Mouse (Mus musculus): ENCODE results near the gene Bmp6. TPM values are rescaled to one million over a fixed set of nuclear protein-coding genes. Genes with fewer than 3 reads are reported as not detected.

The Bmp6 gene
- polyA plus RNA-seq, 1 experiment, result 2.4 TPM

DNA sequence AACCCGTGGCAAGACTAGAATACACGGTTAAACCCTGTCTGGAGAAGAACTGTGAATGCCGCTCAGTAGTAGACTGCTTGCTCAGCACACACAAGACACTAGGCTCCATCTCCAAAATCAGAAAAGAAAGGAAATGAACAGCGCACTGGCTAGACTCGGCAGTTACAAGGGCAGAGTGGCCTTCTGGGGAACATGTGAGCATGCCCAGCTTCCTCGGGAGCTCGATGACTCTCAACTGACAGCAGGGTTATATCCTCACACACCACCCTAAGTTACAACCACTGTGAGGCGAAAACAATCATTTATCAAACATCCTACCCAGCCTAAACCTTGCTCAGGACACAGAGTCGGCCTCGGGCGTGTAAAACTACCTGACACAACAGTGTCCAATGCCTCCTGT, 175.4 kb downstream of the Bmp6 start:
- H3K27me3 ChIP-seq (ENCODE audit: control insufficient read depth, insufficient read depth, low read length), result no peaks in the 10 kb centered on the region
- H3K27ac ChIP-seq (ENCODE audit: control insufficient read depth, insufficient read depth, low read depth, low read length), result no peak overlapping the region
- no peaks in the 10 kb centered on the region for H3K4me1 ChIP-seq (ENCODE audit: control insufficient read depth, insufficient read depth, low read length)
- no peaks in the 10 kb centered on the region for H3K36me3 ChIP-seq (ENCODE audit: control insufficient read depth, insufficient read depth, low read length)
- TF ChIP-seq POLR2A (IDR thresholded peaks at IDR 0.05; ENCODE audit: control insufficient read depth, low read depth, low read length) (no peak), CTCF (IDR thresholded peaks at IDR 0.05; ENCODE audit: control insufficient read depth, insufficient read depth, insufficient replicate concordance, low read depth, low read length) (no peak)
- no peak overlapping the region for H3K4me3 ChIP-seq (ENCODE audit: control insufficient read depth, low read depth, low read length)

- Histone ChIP-seq H3K27me3 (ENCODE audit: control insufficient read depth, insufficient read depth, low read length) (no peaks in the 10 kb centered on the region), H3K36me3 (ENCODE audit: control insufficient read depth, insufficient read depth, low read length) (no peaks in the 10 kb centered on the region), H3K27ac (ENCODE audit: control insufficient read depth, insufficient read depth, low read depth, low read length) (no peak overlapping the region), H3K4me1 (ENCODE audit: control insufficient read depth, insufficient read depth, low read length) (no peaks in the 10 kb centered on the region), H3K4me3 (ENCODE audit: control insufficient read depth, low read depth, low read length) (no peak overlapping the region)
- no peak for TF ChIP-seq CTCF (IDR thresholded peaks at IDR 0.05; ENCODE audit: control insufficient read depth, insufficient read depth, insufficient replicate concordance, low read depth, low read length)
- TF ChIP-seq POLR2A (IDR thresholded peaks at IDR 0.05; ENCODE audit: control insufficient read depth, low read depth, low read length), result no peak
Measured at GRCm38 (mm10) chr13:38522056-38522654, 177.2 kb downstream of the Bmp6 start.

GRCm38 (mm10) chr13:38523231-38523630, 178.3 kb downstream of the Bmp6 start:
- TF ChIP-seq POLR2A (IDR thresholded peaks at IDR 0.05; ENCODE audit: control insufficient read depth, low read depth, low read length), result no peak
- TF ChIP-seq CTCF (IDR thresholded peaks at IDR 0.05; ENCODE audit: control insufficient read depth, insufficient read depth, insufficient replicate concordance, low read depth, low read length), result no peak
- Histone ChIP-seq H3K36me3 (ENCODE audit: control insufficient read depth, insufficient read depth, low read length) (no peaks in the 10 kb centered on the region), H3K27ac (ENCODE audit: control insufficient read depth, insufficient read depth, low read depth, low read length) (no peak overlapping the region), H3K4me1 (ENCODE audit: control insufficient read depth, insufficient read depth, low read length) (peaks cover 6% of the 10 kb centered on the region), H3K27me3 (ENCODE audit: control insufficient read depth, insufficient read depth, low read length) (no peaks in the 10 kb centered on the region), H3K4me3 (ENCODE audit: control insufficient read depth, low read depth, low read length) (no peak overlapping the region)

- Histone ChIP-seq H3K36me3 (ENCODE audit: control insufficient read depth, insufficient read depth, low read length) (no peaks in the 10 kb centered on the region), H3K4me3 (ENCODE audit: control insufficient read depth, low read depth, low read length) (no peak overlapping the region)
- no peak for TF ChIP-seq POLR2A (IDR thresholded peaks at IDR 0.05; ENCODE audit: control insufficient read depth, low read depth, low read length)
Measured at GRCm38 (mm10) chr13:38525261-38525660, 180.4 kb downstream of the Bmp6 start.

DNA sequence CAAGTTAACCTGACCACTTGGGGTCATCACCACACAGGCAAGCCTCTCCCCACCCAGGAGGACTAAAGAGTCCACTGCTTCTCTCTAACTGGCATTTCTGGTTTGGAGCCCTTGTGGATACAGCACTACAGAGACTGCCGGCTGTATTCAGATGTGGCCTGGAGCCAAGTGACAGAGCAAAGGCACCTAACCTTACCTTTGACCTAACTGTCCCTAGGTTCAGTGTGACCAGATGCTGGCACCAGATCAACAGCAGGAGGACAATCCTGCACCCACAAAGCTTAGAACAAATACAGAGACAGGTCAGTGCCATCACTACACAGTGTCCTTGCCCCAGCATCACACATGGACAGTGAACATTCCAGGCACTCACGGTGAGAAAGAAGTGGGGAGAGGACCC, 181.2 kb downstream of the Bmp6 start:
- no peaks in the 10 kb centered on the region for H3K27me3 ChIP-seq (ENCODE audit: control insufficient read depth, insufficient read depth, low read length)
- H3K27ac ChIP-seq (ENCODE audit: control insufficient read depth, insufficient read depth, low read depth, low read length), result no peak overlapping the region
- H3K4me1 ChIP-seq (ENCODE audit: control insufficient read depth, insufficient read depth, low read length), result peaks cover 8% of the 10 kb centered on the region
- TF ChIP-seq CTCF (IDR thresholded peaks at IDR 0.05; ENCODE audit: control insufficient read depth, insufficient read depth, insufficient replicate concordance, low read depth, low read length) (no peak), POLR2A (IDR thresholded peaks at IDR 0.05; ENCODE audit: control insufficient read depth, low read depth, low read length) (no peak)
- H3K36me3 ChIP-seq (ENCODE audit: control insufficient read depth, insufficient read depth, low read length), result no peaks in the 10 kb centered on the region
- no peak overlapping the region for H3K4me3 ChIP-seq (ENCODE audit: control insufficient read depth, low read depth, low read length)

More at GRCm38 (mm10) chr13:38525261-38525660, 180.4 kb downstream of the Bmp6 start:
- Histone ChIP-seq H3K27ac (ENCODE audit: control insufficient read depth, insufficient read depth, low read depth, low read length) (no peak overlapping the region), H3K27me3 (ENCODE audit: control insufficient read depth, insufficient read depth, low read length) (no peaks in the 10 kb centered on the region), H3K4me1 (ENCODE audit: control insufficient read depth, insufficient read depth, low read length) (peaks cover 8% of the 10 kb centered on the region)

- H3K36me3 ChIP-seq (ENCODE audit: control insufficient read depth, insufficient read depth, low read length), result no peaks in the 10 kb centered on the region
- no peak for TF ChIP-seq POLR2A (IDR thresholded peaks at IDR 0.05; ENCODE audit: control insufficient read depth, low read depth, low read length)
- TF ChIP-seq CTCF (IDR thresholded peaks at IDR 0.05; ENCODE audit: control insufficient read depth, insufficient read depth, insufficient replicate concordance, low read depth, low read length), result no peak
- H3K4me3 ChIP-seq (ENCODE audit: control insufficient read depth, low read depth, low read length), result peak overlapping the region; percentile 90
- H3K27me3 ChIP-seq (ENCODE audit: control insufficient read depth, insufficient read depth, low read length), result no peaks in the 10 kb centered on the region
- H3K4me1 ChIP-seq (ENCODE audit: control insufficient read depth, insufficient read depth, low read length), result peaks cover 8% of the 10 kb centered on the region
- no peak overlapping the region for H3K27ac ChIP-seq (ENCODE audit: control insufficient read depth, insufficient read depth, low read depth, low read length)
Measured at GRCm38 (mm10) chr13:38527041-38527796, 182.3 kb downstream of the Bmp6 start.

DNA sequence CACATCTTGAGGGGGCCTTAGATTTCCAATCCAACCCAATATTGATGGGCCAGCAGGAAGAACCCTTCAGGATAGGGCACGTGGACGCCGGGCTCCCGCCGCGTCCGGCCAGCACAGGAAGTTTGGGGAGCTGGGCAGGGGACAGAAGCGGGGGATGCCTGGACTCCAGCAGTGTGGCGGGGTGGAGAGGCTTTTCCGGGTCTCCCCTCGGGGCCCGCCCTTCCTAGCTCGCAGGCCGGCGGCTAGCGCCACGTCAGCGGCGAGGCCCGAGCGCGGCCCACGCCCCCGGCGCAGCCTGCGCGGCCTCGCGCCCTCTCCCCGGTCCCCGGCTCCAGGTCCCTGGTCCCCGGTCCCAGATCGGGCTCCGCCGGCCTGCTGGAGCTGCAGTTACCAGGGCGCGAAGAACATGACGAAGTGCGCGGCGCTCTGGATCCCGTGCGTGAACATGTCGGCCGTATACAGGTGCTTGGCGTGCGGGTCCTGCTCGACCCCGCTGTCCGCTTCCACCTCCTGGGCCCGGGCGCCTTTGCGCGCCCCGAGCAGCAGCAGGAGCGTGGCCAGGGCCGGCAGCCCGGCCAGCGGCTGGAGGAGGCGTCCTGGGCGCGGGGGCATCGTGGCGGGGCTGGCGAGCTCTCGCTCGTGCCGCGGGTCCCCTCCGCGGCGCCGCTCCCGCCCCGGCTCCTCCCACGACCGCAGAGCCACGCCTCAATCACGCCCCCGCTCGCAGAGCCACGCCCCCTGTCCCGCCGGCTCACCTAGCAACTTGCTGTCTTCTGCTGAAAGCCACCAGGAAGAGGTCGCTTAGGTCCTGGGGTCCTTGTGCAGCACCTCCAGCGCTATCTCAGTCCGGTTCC, 183.1 kb downstream of the Bmp6 start:
- no peaks in the 10 kb centered on the region for H3K27me3 ChIP-seq (ENCODE audit: control insufficient read depth, insufficient read depth, low read length)
- TF ChIP-seq POLR2A (IDR thresholded peaks at IDR 0.05; ENCODE audit: control insufficient read depth, low read depth, low read length) (peak; percentile 41), CTCF (IDR thresholded peaks at IDR 0.05; ENCODE audit: control insufficient read depth, insufficient read depth, insufficient replicate concordance, low read depth, low read length) (no peak)
- H3K27ac ChIP-seq (ENCODE audit: control insufficient read depth, insufficient read depth, low read depth, low read length), result peak overlapping the region; percentile 59
- peak overlapping the region; percentile 90 for H3K4me3 ChIP-seq (ENCODE audit: control insufficient read depth, low read depth, low read length)
- no peaks in the 10 kb centered on the region for H3K36me3 ChIP-seq (ENCODE audit: control insufficient read depth, insufficient read depth, low read length)
- peaks cover 8% of the 10 kb centered on the region for H3K4me1 ChIP-seq (ENCODE audit: control insufficient read depth, insufficient read depth, low read length)

All from testis, adult 2 months (tissue).